Mouse (Mus musculus) liver, embryonic 16.5 days (tissue): ENCODE data around the gene Tmem218. TPM values are rescaled to one million over a fixed set of nuclear protein-coding genes. Genes with fewer than 3 reads are reported as not detected.
A peak's percentile ranks its signal among the peaks of the same experiment; 100 is the strongest.

Experiments
- ATAC-seq: fragments of 200-750 bp; cut with Nextera tagmentation; 2 replicates; pipeline ENCODE4 v1.8.0; 2017; ENCODE audit warnings: low read depth, mild to moderate bottlenecking, moderate number of reproducible peaks, moderate library complexity
- H3K27ac ChIP-seq: fragments of 300-500 bp; sonication (generic); 2 replicates; pipeline ENCODE4 v1.5.1; 2014; ENCODE audit warnings: mild to moderate bottlenecking, low read length
- H3K27me3 ChIP-seq: fragments of 300-500 bp; sonication (generic); 2 replicates; pipeline ENCODE4 v1.6.1; 2014; ENCODE audit warnings: low read depth, low read length, mixed read lengths; ENCODE audit not compliant: control insufficient read depth, insufficient read depth
- H3K36me3 ChIP-seq: fragments of 300-500 bp; sonication (generic); 2 replicates; pipeline ENCODE4 v1.6.1; 2014; ENCODE audit warnings: mild to moderate bottlenecking; ENCODE audit not compliant: control insufficient read depth, insufficient read depth
- H3K4me1 ChIP-seq: fragments of 300-500 bp; sonication (generic); 2 replicates; pipeline ENCODE4 v1.6.1; 2014; ENCODE audit warnings: low read depth, low read length, mixed read lengths; ENCODE audit not compliant: control insufficient read depth
- H3K4me2 ChIP-seq: fragments of 300-500 bp; sonication (generic); 2 replicates; pipeline ENCODE4 v1.6.1; 2014; ENCODE audit warnings: low read depth, low read length, mixed read lengths
- H3K4me3 ChIP-seq: fragments of 300-500 bp; sonication (generic); 2 replicates; pipeline ENCODE4 v1.5.1; 2014; ENCODE audit warnings: low read depth, mild to moderate bottlenecking, low read length
- H3K9ac ChIP-seq: fragments of 300-500 bp; sonication (generic); 2 replicates; pipeline ENCODE4 v1.6.1; 2014; ENCODE audit warnings: low read depth, low read length
- H3K9me3 ChIP-seq: fragments of 300-500 bp; sonication (generic); replicated peaks from 2 replicates; pipeline ENCODE4 v1.6.1; 2016; ENCODE audit warnings: low read length; ENCODE audit not compliant: control insufficient read depth
- WGBS: fragments of 180-500 bp; shearing (Covaris S2); extraction: QIAGEN DNeasy Blood & Tissue Kit; methylation state at CpG from one replicate; pipeline ENCODE4 v1.1.7; 2014; ENCODE audit not compliant: insufficient replicate concordance; 5-methylcytosine and 5-hydroxymethylcytosine counted together
- polyA plus RNA-seq: library from polyadenylated mRNA; unstranded; fragments of >200 nt; fragmentation: Nextera tagmentation; extraction: Ambion mirVana; gene quantifications from 2 replicates; pipeline ENCODE4 v1.2.1, GENCODE M21; 2015

Gene Tmem218
- polyA plus RNA-seq, 1 experiment from 2014 or later, result 3.5 TPM

DNA sequence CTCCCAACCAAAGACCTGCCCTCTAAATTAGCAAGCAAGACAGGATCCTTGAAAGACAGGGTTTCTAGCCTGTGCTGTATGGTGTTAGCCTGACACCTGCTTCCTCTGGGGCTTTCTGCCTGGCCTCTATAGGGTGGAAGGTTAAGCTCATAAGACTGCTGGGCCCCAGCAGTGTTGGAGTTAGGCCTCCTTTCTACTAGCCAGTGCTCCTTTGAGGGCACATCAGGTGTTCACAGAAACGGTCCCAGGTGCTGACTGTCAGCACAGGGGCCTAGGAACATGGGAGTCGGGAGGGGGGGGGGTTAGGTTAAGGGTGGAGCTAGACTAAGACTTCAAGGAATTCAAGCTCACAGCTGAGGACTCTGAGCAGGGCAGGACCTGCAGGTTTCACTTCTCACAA lies 37.4 kb downstream of the Tmem218 start:
- WGBS, result 33% methylated on average over 2 of the region's 2 CpGs
- ATAC-seq, result no peak

DNA sequence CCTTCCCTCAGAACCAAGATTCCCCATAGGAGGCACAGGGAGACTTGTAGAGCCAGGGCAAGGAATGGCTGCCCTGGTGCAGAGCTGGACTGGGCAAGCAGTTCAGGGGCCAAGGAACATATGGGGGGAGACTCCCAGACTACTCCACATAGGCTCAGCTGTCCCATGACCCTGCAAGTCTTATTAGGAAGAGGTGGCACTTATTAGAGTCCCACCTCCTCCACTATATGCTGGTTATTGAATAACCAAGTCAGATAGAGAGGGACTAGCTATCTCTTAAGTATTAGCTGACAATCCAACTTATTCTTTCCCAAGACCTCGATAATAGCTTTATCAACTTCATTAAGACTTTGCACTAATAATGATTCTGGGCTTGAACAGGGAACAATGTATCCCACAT lies 37.8 kb downstream of the Tmem218 start:
- Histone ChIP-seq H3K27ac (no peak overlapping the region), H3K4me1 (no peaks in the 10 kb centered on the region; the same call in 1 of the 2 replicates), H3K36me3 (no peaks in the 10 kb centered on the region), H3K9ac (no peak overlapping the region), H3K27me3 (no peaks in the 10 kb centered on the region), H3K4me3 (no peak overlapping the region), H3K4me2 (no peak overlapping the region), H3K9me3 (no peaks in the 10 kb centered on the region)
- 66% methylated on average over 1 of the region's 1 CpGs for WGBS
- no peak for ATAC-seq

More for the DNA sequence above, 37.4 kb downstream of the Tmem218 start:
- no peaks in the 10 kb centered on the region for H3K36me3 ChIP-seq
- no peaks in the 10 kb centered on the region for H3K27me3 ChIP-seq
- H3K9ac ChIP-seq, result no peak overlapping the region
- no peak overlapping the region for H3K27ac ChIP-seq
- H3K4me2 ChIP-seq, result no peak overlapping the region
- H3K9me3 ChIP-seq, result no peaks in the 10 kb centered on the region
- no peak overlapping the region for H3K4me3 ChIP-seq
- no peaks in the 10 kb centered on the region; the same call in 1 of the 2 replicates for H3K4me1 ChIP-seq

DNA sequence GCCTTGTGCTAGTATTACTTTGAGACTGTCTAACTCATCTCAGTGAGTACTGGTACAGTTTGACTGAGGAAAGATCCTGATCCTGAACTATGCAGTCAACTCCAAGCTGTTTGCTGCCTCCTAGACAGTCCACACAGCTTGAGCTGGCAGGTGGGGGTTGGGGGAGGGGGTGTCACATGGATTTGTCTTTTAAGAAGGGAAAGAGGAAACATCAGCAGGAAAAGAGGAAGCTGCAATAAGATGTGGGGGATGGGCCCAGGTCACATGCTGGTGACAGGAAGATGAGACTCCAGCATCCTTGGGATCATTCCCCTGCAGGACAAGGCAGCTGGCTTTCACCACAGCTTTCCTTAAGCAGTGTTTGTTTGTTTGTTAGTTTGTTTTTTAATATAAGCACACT lies 39.4 kb downstream of the Tmem218 start:
- no peaks in the 10 kb centered on the region for H3K27me3 ChIP-seq
- H3K27ac ChIP-seq, result no peak overlapping the region
- H3K36me3 ChIP-seq, result no peaks in the 10 kb centered on the region
- H3K9me3 ChIP-seq, result no peaks in the 10 kb centered on the region
- H3K9ac ChIP-seq, result no peak overlapping the region
- H3K4me3 ChIP-seq, result no peak overlapping the region
- no peak overlapping the region for H3K4me2 ChIP-seq
- ATAC-seq, result peak; percentile 37; the same call in 1 of the 2 replicates
- H3K4me1 ChIP-seq, result no peaks in the 10 kb centered on the region; the same call in 1 of the 2 replicates

DNA sequence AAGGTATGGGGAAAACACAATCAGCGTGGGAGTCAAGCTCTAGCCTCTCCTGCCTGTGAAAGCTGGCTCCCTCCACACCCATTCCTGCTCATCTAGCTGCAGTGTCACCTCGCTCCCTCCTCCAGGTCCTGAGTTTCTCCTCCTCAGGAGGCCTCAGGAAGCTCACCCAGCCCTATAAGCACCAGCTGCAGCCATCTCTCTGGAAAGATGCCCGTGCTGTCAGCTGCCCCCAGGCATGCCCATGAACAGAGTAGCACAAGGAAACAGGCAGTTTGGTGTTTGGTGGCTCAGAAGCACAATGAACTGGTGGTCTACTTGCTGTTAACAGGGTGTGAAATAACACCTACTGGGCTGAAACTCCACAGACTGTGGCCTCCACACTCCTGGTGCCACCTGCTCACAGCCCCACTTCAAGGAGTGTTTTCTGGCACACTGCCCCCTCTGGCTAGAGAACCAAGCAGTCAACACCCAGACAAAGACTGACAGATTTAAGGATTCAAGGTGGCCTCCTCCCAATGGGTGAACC lies 40.4 kb downstream of the Tmem218 start:
- Histone ChIP-seq H3K9ac (no peak overlapping the region), H3K9me3 (no peaks in the 10 kb centered on the region), H3K36me3 (no peaks in the 10 kb centered on the region), H3K27ac (no peak overlapping the region), H3K4me2 (no peak overlapping the region), H3K4me1 (no peaks in the 10 kb centered on the region), H3K27me3 (no peaks in the 10 kb centered on the region), H3K4me3 (no peak overlapping the region)
- ATAC-seq, result no peak
- WGBS, result 47% methylated on average over 3 of the region's 3 CpGs

DNA sequence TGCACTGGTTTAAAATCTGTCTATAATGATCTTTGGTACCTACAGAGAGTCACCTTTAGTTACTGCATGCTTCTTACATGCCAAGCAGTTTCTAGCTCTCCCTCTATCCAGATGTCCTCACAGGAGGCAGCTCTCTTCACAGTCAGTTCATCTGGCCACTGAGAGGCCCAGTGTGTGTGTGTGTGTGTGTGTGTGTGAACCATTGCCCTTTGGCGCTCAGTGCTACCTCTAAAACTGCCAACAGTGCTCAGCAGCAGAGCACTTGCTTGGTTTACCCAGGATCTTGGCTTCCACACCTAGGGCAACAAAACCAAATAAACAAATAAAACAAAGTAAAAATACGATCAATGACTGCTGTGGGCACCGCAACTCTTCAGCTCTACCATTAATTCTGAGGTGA lies 42.0 kb downstream of the Tmem218 start:
- peaks cover 2% of the 10 kb centered on the region for H3K4me1 ChIP-seq
- 68% methylated on average over 3 of the region's 3 CpGs for WGBS

DNA sequence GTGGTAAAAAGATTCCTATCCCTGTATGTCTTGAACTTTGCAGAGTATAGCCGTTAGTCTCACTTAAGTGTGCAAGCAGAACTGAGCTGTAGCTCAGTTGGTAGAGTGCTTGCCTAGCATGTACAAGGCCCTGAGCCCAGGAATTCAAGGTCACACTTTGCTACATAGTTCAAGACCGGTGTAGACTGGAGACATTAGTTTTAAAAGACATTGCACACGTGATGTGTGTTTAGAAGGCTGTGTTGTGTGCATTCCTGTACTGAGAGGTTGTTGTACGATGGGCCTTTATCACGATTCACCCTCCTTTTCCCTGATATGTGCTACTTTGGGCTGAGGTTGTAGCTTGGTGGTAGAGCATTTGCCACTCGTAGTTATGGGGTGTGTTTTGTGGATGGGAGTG lies 42.6 kb downstream of the Tmem218 start:
- H3K4me2 ChIP-seq, result no peak overlapping the region

More for the DNA sequence above, 42.0 kb downstream of the Tmem218 start:
- no peaks in the 10 kb centered on the region for H3K36me3 ChIP-seq
- no peak for ATAC-seq
- no peak overlapping the region for H3K27ac ChIP-seq
- no peak overlapping the region for H3K4me2 ChIP-seq
- H3K27me3 ChIP-seq, result no peaks in the 10 kb centered on the region
- H3K4me3 ChIP-seq, result no peak overlapping the region
- H3K9me3 ChIP-seq, result no peaks in the 10 kb centered on the region
- H3K9ac ChIP-seq, result no peak overlapping the region

DNA sequence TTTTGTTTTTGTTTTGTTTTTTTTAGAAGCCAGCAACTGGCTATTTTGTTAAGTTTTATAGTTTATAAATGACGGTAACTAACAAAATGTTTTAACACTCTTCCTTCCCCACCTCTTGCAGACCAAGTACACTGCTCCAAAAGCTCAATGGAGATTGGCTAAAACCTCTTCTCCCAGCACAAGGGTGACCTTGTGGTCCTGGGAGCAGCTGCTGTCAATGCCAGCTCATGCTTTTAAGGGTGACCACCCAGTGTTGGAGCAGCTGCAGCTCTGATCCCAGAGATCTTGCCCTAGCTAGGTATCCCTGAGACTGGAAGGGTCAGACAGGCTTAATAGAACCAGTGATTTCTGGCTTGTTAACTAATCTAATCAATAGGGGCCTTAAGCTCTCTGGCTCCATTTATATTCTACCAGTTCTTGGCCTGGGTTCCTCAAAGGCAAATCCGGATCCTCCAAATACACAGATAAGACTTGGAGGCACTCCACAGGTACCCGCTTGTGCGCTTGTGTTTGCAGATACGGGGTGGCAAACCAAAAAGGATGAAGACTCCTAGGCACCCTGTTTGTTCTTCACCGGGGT lies 46.6 kb downstream of the Tmem218 start:
- 21% methylated on average over 6 of the region's 6 CpGs for WGBS
- H3K27me3 ChIP-seq, result peaks cover 6% of the 10 kb centered on the region
- peak overlapping the region; percentile 58 for H3K4me3 ChIP-seq
- H3K9me3 ChIP-seq, result no peaks in the 10 kb centered on the region
- H3K4me2 ChIP-seq, result peak overlapping the region; percentile 66
- H3K27ac ChIP-seq, result no peak overlapping the region
- H3K36me3 ChIP-seq, result no peaks in the 10 kb centered on the region
- no peak overlapping the region for H3K9ac ChIP-seq
- H3K4me1 ChIP-seq, result peaks cover 2% of the 10 kb centered on the region
- no peak for ATAC-seq

More for the DNA sequence above, 42.6 kb downstream of the Tmem218 start:
- WGBS, result 56% methylated on average over 6 of the region's 6 CpGs
- Histone ChIP-seq H3K9me3 (no peaks in the 10 kb centered on the region), H3K4me3 (no peak overlapping the region), H3K4me1 (peaks cover 2% of the 10 kb centered on the region), H3K36me3 (no peaks in the 10 kb centered on the region), H3K9ac (no peak overlapping the region), H3K27ac (no peak overlapping the region), H3K27me3 (peaks cover 5% of the 10 kb centered on the region)
- no peak for ATAC-seq

DNA sequence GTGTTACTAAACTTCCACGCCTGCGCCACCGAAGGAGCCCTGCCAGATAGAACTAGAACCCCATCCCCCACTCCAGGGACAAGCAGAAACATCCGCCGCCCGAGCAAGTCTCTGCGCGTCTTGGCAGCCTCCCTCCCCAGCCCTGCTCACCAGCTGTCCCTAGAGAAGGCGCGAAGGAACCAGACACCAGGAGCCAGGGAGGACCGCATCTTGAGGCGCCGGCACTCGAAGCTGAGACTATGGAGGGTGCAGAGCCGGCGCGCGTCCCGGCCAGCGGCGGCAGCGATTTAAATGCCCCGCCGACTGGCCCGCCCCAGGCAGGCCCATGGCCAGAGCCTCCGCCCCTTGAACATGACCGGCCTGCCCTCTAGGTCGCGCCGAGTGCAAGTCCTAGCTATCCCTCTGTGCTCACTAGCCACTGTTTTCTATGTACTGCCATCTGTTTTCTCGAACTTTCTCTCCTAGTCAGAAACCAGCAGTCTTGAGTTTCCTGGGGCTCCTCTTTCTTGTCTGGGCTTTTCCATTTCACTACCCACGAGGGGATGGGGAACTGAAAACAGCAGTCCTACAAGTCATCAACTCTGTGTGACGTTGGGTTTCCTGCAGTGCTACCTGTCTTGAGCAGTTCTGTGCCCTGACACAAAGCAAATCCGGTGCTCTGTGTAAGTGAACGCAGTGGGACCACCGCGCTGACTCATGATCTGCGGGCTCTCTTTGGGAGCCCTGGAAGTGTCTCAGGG lies 47.3 kb downstream of the Tmem218 start, which contains the start of gene Slc37a2:
Gene Slc37a2 (minus strand): TSS at position 590 of the 740 bp plus-strand sequence.
- 1% methylated on average over 38 of the region's 38 CpGs for WGBS
- H3K4me2 ChIP-seq, result peak within 1 kb of the TSS; percentile 66
- no peaks in the 10 kb centered on the region for H3K9me3 ChIP-seq
- peaks cover 2% of the 10 kb centered on the region for H3K4me1 ChIP-seq
- peaks cover 6% of the 10 kb centered on the region for H3K27me3 ChIP-seq
- peak within 1 kb of the TSS; percentile 58 for H3K4me3 ChIP-seq
- peak; percentile 80 for ATAC-seq
- no peak within 1 kb of the TSS; the same call in 1 of the 2 replicates for H3K27ac ChIP-seq
- peak within 1 kb of the TSS; percentile 15; the same call in 1 of the 2 replicates for H3K9ac ChIP-seq
- H3K36me3 ChIP-seq, result no peaks in the 10 kb centered on the region

DNA sequence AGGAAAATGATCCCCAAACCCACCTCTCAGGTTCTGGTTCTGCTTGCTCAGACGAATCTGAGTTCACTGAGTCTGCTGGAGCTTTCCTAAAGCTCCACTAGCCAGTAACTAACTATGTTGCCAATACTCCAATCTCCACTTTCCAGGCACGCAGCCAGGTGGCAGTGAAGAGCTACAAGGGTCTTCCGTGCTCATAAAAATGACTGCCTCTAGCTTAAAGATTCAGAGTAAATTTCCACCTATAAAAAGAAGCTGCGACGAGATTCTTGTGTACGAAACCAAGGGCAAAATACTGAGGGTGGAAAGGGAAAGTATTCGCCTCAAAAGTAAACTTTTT lies 47.8 kb downstream of the Tmem218 start:
- WGBS, result 21% methylated on average over 7 of the region's 7 CpGs

More for the DNA sequence above, 47.8 kb downstream of the Tmem218 start:
- H3K4me3 ChIP-seq, result peak overlapping the region; percentile 58
- H3K4me1 ChIP-seq, result peaks cover 2% of the 10 kb centered on the region
- ATAC-seq, result 0 out of 2 replicates have a peak, but pooled peaks have one; percentile 30
- H3K27me3 ChIP-seq, result peaks cover 6% of the 10 kb centered on the region
- no peak overlapping the region; the same call in 1 of the 2 replicates for H3K9ac ChIP-seq
- H3K9me3 ChIP-seq, result no peaks in the 10 kb centered on the region
- no peaks in the 10 kb centered on the region for H3K36me3 ChIP-seq
- H3K4me2 ChIP-seq, result peak overlapping the region; percentile 66
- H3K27ac ChIP-seq, result no peak overlapping the region
